Mouse (Mus musculus) CH12.LX (cell line): Measurements from ENCODE around the gene Slc16a12. TPM values are rescaled to one million over a fixed set of nuclear protein-coding genes. Genes with fewer than 3 reads are reported as not detected.

Experiments used
- DNase-seq: peaks from one replicate; pipeline ENCODE4 v3.0.0-alpha.2; 2013; ENCODE audit errors: extremely low read depth
- H3K27ac ChIP-seq: 2 replicates; pipeline ENCODE4 v1.5.1; 2012; ENCODE audit warnings: low read depth, mild to moderate bottlenecking, control low read depth, moderate library complexity; ENCODE audit not compliant: insufficient read depth
- H3K27me3 ChIP-seq: replicated peaks from 2 replicates; pipeline ENCODE3; 2012; ENCODE audit warnings: inconsistent platforms
- H3K36me3 ChIP-seq, 2 experiments: replicated peaks in 1 of 2; 2 replicates each; pipeline versions ENCODE3 to v1.6.1; 2012; ENCODE audit warnings: inconsistent platforms in 1 of 2, low read length in 1 of 2, mild to moderate bottlenecking in 1 of 2, mixed read lengths in 1 of 2, moderate library complexity in 1 of 2; ENCODE audit not compliant: control insufficient read depth in 1 of 2, insufficient read depth in 1 of 2
- H3K4me1 ChIP-seq, 2 experiments: 2 replicates each; pipeline ENCODE4 v1.6.1; 2012; ENCODE audit warnings: inconsistent platforms in 1 of 2, moderate library complexity in 1 of 2; ENCODE audit not compliant: insufficient read depth in 2 of 2, control insufficient read depth in 1 of 2
- H3K4me2 ChIP-seq: 2 replicates; pipeline ENCODE4 v1.6.1; 2012; ENCODE audit warnings: low read depth, mild to moderate bottlenecking, control low read depth; ENCODE audit not compliant: poor library complexity, insufficient read depth, severe bottlenecking
- H3K4me3 ChIP-seq, 3 experiments: fragments of 150-350 bp in 1 of 3; sonication (generic) in 1 of 3; replicated peaks in 1 of 3; 2 replicates each; pipeline versions ENCODE3 to v1.5.1; 2011 to 2012; ENCODE audit warnings: low read depth in 2 of 3, low read length in 2 of 3, mild to moderate bottlenecking in 2 of 3, moderate library complexity in 2 of 3, control low read depth in 1 of 3, improper control_type of control experiment in 1 of 3, inconsistent platforms in 1 of 3, mixed read lengths in 1 of 3; ENCODE audit not compliant: poor library complexity in 1 of 3
- H3K79me2 ChIP-seq: replicated peaks from 2 replicates; pipeline ENCODE4 v1.6.1; 2012; ENCODE audit warnings: mild to moderate bottlenecking, moderate library complexity; ENCODE audit not compliant: control insufficient read depth, poor library complexity, insufficient read depth, severe bottlenecking; ENCODE audit errors: extremely low read depth
- H3K9ac ChIP-seq: 2 replicates; pipeline ENCODE4 v1.6.1; 2012; ENCODE audit warnings: low read depth, mild to moderate bottlenecking, control low read depth, moderate library complexity; ENCODE audit not compliant: insufficient read depth
- H3K9me3 ChIP-seq: replicated peaks from 2 replicates; pipeline ENCODE3; 2012; ENCODE audit warnings: low read length, inconsistent platforms, mixed read lengths
- BHLHE40 ChIP-seq: IDR thresholded peaks from 2 replicates; pipeline ENCODE4 v1.6.1; 2011; ENCODE audit warnings: mild to moderate bottlenecking, low read depth, low read length, improper control_type of control experiment
- CHD1 ChIP-seq: IDR thresholded peaks from 2 replicates; pipeline ENCODE4 v1.6.1; 2012; ENCODE audit warnings: low read depth, low read length, improper control_type of control experiment, inconsistent platforms
- E2F4 ChIP-seq: IDR thresholded peaks from 2 replicates; pipeline ENCODE4 v1.6.1; 2011; ENCODE audit warnings: low read depth, low read length, improper control_type of control experiment; ENCODE audit not compliant: insufficient replicate concordance
- ELF1 ChIP-seq: IDR thresholded peaks from 2 replicates; pipeline ENCODE4 v1.6.1; 2014; ENCODE audit warnings: low read depth, mild to moderate bottlenecking, inconsistent platforms, low read length, improper control_type of control experiment
- EP300 ChIP-seq: IDR thresholded peaks from 2 replicates; pipeline ENCODE4 v1.6.1; 2011; ENCODE audit warnings: low read length, improper control_type of control experiment
- GABPA ChIP-seq: IDR thresholded peaks from 2 replicates; pipeline ENCODE4 v1.6.1; 2012; ENCODE audit warnings: low read depth, low read length, improper control_type of control experiment, inconsistent platforms; ENCODE audit not compliant: insufficient replicate concordance
- IRF4 ChIP-seq: IDR thresholded peaks from 2 replicates; pipeline ENCODE4 v1.6.1; 2014; ENCODE audit warnings: low read depth, mild to moderate bottlenecking, inconsistent platforms, low read length, improper control_type of control experiment
- JUN ChIP-seq: IDR thresholded peaks from 2 replicates; pipeline ENCODE4 v1.6.1; 2011; ENCODE audit warnings: low read depth, mild to moderate bottlenecking, low read length, improper control_type of control experiment, moderate library complexity; ENCODE audit not compliant: insufficient read depth
- JUND ChIP-seq: conservative IDR thresholded peaks from 2 replicates; pipeline ENCODE4 v1.6.1; 2011; ENCODE audit warnings: low read depth, low read length, improper control_type of control experiment
- KAT2A ChIP-seq: IDR thresholded peaks from 2 replicates; pipeline ENCODE4 v1.6.1; 2012; ENCODE audit warnings: low read length, improper control_type of control experiment, inconsistent platforms; ENCODE audit not compliant: insufficient replicate concordance
- MAX ChIP-seq: IDR thresholded peaks from 2 replicates; pipeline ENCODE4 v1.6.1; 2011; ENCODE audit warnings: low read length, improper control_type of control experiment
- NELFE ChIP-seq: IDR thresholded peaks from 2 replicates; pipeline ENCODE4 v1.6.1; 2011; ENCODE audit warnings: low read depth, low read length, improper control_type of control experiment
- PAX5 ChIP-seq: IDR thresholded peaks from 2 replicates; pipeline ENCODE4 v1.6.1; 2012; ENCODE audit warnings: low read length, inconsistent platforms, mixed read lengths
- POLR2A ChIP-seq: IDR thresholded peaks from 2 replicates; pipeline ENCODE4 v1.6.1; 2011; ENCODE audit warnings: low read depth, mild to moderate bottlenecking, improper control_type of control experiment, low read length
- POLR2AphosphoS2 ChIP-seq: IDR thresholded peaks from 2 replicates; pipeline ENCODE4 v1.6.1; 2011; ENCODE audit warnings: low read depth, low read length, improper control_type of control experiment
- RAD21 ChIP-seq: IDR thresholded peaks from 2 replicates; pipeline ENCODE4 v1.6.1; 2011; ENCODE audit warnings: low read depth, mild to moderate bottlenecking, low read length, improper control_type of control experiment, moderate library complexity
- RCOR1 ChIP-seq: conservative IDR thresholded peaks from 2 replicates; pipeline ENCODE4 v1.6.1; 2012; ENCODE audit warnings: low read depth, mild to moderate bottlenecking, inconsistent platforms, low read length, improper control_type of control experiment
- SIN3A ChIP-seq: IDR thresholded peaks from 2 replicates; pipeline ENCODE4 v1.6.1; 2012; ENCODE audit warnings: low read length, improper control_type of control experiment, inconsistent platforms
- SMC3 ChIP-seq: IDR thresholded peaks from 2 replicates; pipeline ENCODE4 v1.6.1; 2011; ENCODE audit warnings: low read depth, low read length, improper control_type of control experiment
- TBP ChIP-seq: conservative IDR thresholded peaks from 2 replicates; pipeline ENCODE4 v1.6.1; 2011; ENCODE audit warnings: low read depth, low read length, improper control_type of control experiment
- UBTF ChIP-seq: IDR thresholded peaks from 2 replicates; pipeline ENCODE4 v1.6.1; 2012; ENCODE audit warnings: low read depth, mild to moderate bottlenecking, inconsistent platforms, low read length, improper control_type of control experiment, moderate library complexity
- ZKSCAN1 ChIP-seq: IDR thresholded peaks from 2 replicates; pipeline ENCODE4 v1.6.1; 2012; ENCODE audit warnings: low read depth, inconsistent platforms, low read length, improper control_type of control experiment, borderline replicate concordance
- ZNF384 ChIP-seq: IDR thresholded peaks from 2 replicates; pipeline ENCODE4 v1.6.1; 2012; ENCODE audit warnings: low read depth, low read length, improper control_type of control experiment, inconsistent platforms
- dilution Hi-C: fragments of 300-500 bp; cut with MboI; formaldehyde crosslinking; loops from 2 replicates; pipeline ENCODE4 v1.14.3; 2020; ENCODE audit warnings: low sequenced_read_pairs; ENCODE audit not compliant: extremely low pct_unique_long_range_greater_than_20kb, extremely low pct_ligation_motif_present
- in situ Hi-C: fragments of 300-500 bp; cut with MboI; formaldehyde crosslinking; loops from 3 replicates; pipeline ENCODE4 v1.14.3; 2019; ENCODE audit warnings: low sequenced_read_pairs, low pct_ligation_motif_present, low pct_unique_long_range_greater_than_20kb, mixed read lengths
- polyA plus RNA-seq: library from polyadenylated mRNA; unstranded; fragments of >175 nt; gene quantifications from 2 replicates; pipeline ENCODE4 v1.2.1, GENCODE M21; 2012; ENCODE audit warnings: low read depth; ENCODE audit not compliant: insufficient read length
- total RNA-seq, 2 experiments: library from RNA; depleted of rRNA; stranded (reverse); fragments of 300-350 nt in 1 of 2; fragments of >200 nt in 1 of 2; gene quantifications; 2 replicates each; pipeline ENCODE4 v1.2.3; 2012 to 2014

Gene Slc16a12
- total and polyA plus RNA-seq, 3 experiments, result 0.08 TPM; not detected in 1

DNA sequence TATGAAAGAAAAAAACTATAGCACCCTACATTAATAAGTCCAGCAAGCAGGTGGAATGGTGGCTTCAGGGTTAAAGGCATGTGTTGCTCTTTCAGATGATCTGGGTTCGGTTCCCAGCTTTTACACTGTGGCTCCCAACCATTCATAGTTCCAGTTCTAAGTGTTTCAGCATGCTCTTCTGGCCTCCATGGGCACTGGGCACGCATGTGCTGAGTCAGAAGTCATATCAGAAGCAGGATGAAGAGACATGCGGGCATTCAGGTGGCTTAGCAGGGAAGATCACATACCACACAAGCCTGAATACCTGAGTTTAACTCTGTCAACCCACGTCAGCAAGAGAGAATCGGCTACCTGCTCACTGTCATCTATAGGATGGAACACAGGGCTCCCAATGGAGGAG, 28.1 kb downstream of the Slc16a12 start:
- no peak for TF ChIP-seq RAD21
- no peak for TF ChIP-seq MAX
- TF ChIP-seq PAX5, result no peak
- TF ChIP-seq IRF4, result no peak
- TF ChIP-seq KAT2A, result no peak
- no peak for TF ChIP-seq EP300
- TF ChIP-seq POLR2A, result no peak
- TF ChIP-seq UBTF, result no peak
- no peak for TF ChIP-seq RCOR1
- no peak for TF ChIP-seq BHLHE40
- no peak for TF ChIP-seq NELFE
- TF ChIP-seq SIN3A, result no peak
- TF ChIP-seq E2F4, result no peak
- no peak for TF ChIP-seq ZNF384
- no peak for TF ChIP-seq GABPA
- TF ChIP-seq SMC3, result no peak
- no peak for TF ChIP-seq ELF1
- Histone ChIP-seq H3K9ac (no peak overlapping the region), H3K4me1 (0 out of 4 replicates have a peak, but pooled peaks cover 0 to 4% of the 10 kb centered on the region in 2 experiments), H3K79me2 (no peaks in the 10 kb centered on the region), H3K27ac (no peak overlapping the region), H3K9me3 (no peaks in the 10 kb centered on the region), H3K36me3 (no peaks in the 10 kb centered on the region), H3K4me2 (no peak overlapping the region), H3K27me3 (no peaks in the 10 kb centered on the region), H3K4me3 (no peak overlapping the region)
- in situ Hi-C loops (no loop called here), dilution Hi-C loops (no loop called here)
- DNase-seq, result no peak

DNA sequence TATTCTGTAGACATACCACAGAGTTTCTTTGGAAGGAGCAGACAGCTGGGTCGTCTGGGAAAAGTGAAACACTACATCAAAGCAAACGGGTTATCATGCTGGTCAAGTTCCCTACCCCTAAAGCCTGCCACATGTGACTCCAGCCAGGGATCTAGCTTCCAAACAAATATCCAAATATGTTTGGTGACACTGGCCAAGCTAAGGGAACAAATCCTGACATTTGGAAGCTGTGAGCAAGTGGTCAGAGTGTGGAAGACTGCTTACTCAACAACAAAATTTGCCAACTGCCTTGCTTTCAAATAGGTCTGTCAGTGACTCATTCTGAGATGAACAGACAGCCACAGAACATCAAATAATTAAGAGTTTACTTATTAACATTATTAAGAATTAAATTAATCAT, 28.6 kb downstream of the Slc16a12 start:
- H3K4me3 ChIP-seq, result no peak overlapping the region
- dilution Hi-C loops, result no loop called here
- no peak overlapping the region for H3K27ac ChIP-seq

More for the DNA sequence above, 28.6 kb downstream of the Slc16a12 start:
- in situ Hi-C loops, result no loop called here
- 0 out of 4 replicates have a peak, but pooled peaks cover 0 to 3% of the 10 kb centered on the region in 2 experiments for H3K4me1 ChIP-seq
- H3K79me2 ChIP-seq, result no peaks in the 10 kb centered on the region
- no peaks in the 10 kb centered on the region for H3K36me3 ChIP-seq
- H3K9ac ChIP-seq, result no peak overlapping the region
- no peak overlapping the region for H3K4me2 ChIP-seq
- no peak for TF ChIP-seq TBP
- TF ChIP-seq CHD1, result no peak
- TF ChIP-seq PAX5, result no peak
- TF ChIP-seq E2F4, result no peak
- no peak for TF ChIP-seq ZKSCAN1
- no peak for TF ChIP-seq POLR2AphosphoS2
- no peak for TF ChIP-seq EP300
- no peak for TF ChIP-seq IRF4
- no peak for TF ChIP-seq JUND
- TF ChIP-seq RCOR1, result no peak
- no peak for TF ChIP-seq NELFE
- no peak for TF ChIP-seq SIN3A
- TF ChIP-seq JUN, result no peak
- TF ChIP-seq GABPA, result no peak
- H3K27me3 ChIP-seq, result no peaks in the 10 kb centered on the region
- DNase-seq, result no peak
- no peaks in the 10 kb centered on the region for H3K9me3 ChIP-seq
